Mouse (Mus musculus): ENCODE measurements around the gene Zfp654. TPM values are rescaled to one million over a fixed set of nuclear protein-coding genes. Genes with fewer than 3 reads are reported as not detected.
"Not testable (repeated sequence)": the region's sequence is repeated elsewhere in the genome, so short reads cannot be mapped to it uniquely, and the experiment has no call there.

Zfp654 gene
- polyA plus RNA-seq, 1 experiment from 2014 or later: 5.4 TPM

- no peaks in the 10 kb centered on the region for H3K9me3 ChIP-seq
- H3K27me3 ChIP-seq (ENCODE audit: poor library complexity, severe bottlenecking): no peaks in the 10 kb centered on the region
- H3K36me3 ChIP-seq (replicated peaks): no peaks in the 10 kb centered on the region
- 89% methylated on average over 1 of the region's 1 CpGs for WGBS
- H3K4me3 ChIP-seq: no peak overlapping the region
- 0 out of 2 replicates have a peak, but pooled peaks cover 3% of the 10 kb centered on the region for H3K4me1 ChIP-seq
- no peak for DNase-seq (ENCODE audit: extremely low spot score, low spot score)
- H3K27ac ChIP-seq: no peak overlapping the region
Measured at GRCm38 (mm10) chr16:64875822-64876221, 24.4 kb upstream of the Zfp654 start.

- H3K36me3 ChIP-seq (replicated peaks): no peaks in the 10 kb centered on the region
- no peaks in the 10 kb centered on the region for H3K9me3 ChIP-seq
- H3K4me3 ChIP-seq: no peak overlapping the region
- DNase-seq (ENCODE audit: extremely low spot score, low spot score): no peak
- H3K27me3 ChIP-seq (ENCODE audit: poor library complexity, severe bottlenecking): no peaks in the 10 kb centered on the region
- 0 out of 2 replicates have a peak, but pooled peaks cover 3% of the 10 kb centered on the region for H3K4me1 ChIP-seq
- no peak overlapping the region for H3K27ac ChIP-seq
- WGBS: 93% methylated on average over 10 of the region's 10 CpGs
Measured at GRCm38 (mm10) chr16:64875384-64875783, 23.9 kb upstream of the Zfp654 start.

GRCm38 (mm10) chr16:64873416-64874305 lies 22.2 kb upstream of the Zfp654 start:
- Histone ChIP-seq H3K9me3 (no peaks in the 10 kb centered on the region), H3K4me1 (0 out of 2 replicates have a peak, but pooled peaks cover 3% of the 10 kb centered on the region), H3K36me3 (replicated peaks) (no peaks in the 10 kb centered on the region), H3K27ac (peak overlapping the region; percentile 91), H3K4me3 (peak overlapping the region; percentile 68), H3K27me3 (ENCODE audit: poor library complexity, severe bottlenecking) (no peaks in the 10 kb centered on the region)
- 4% methylated on average over 29 of the region's 29 CpGs for WGBS
- peak; percentile 68 for DNase-seq (ENCODE audit: extremely low spot score, low spot score)

GRCm38 (mm10) chr16:64872841-64873240 lies 21.4 kb upstream of the Zfp654 start:
- 16% methylated on average over 7 of the region's 7 CpGs for WGBS
- Histone ChIP-seq H3K27ac (no peak overlapping the region), H3K4me3 (peak overlapping the region; percentile 68)

GRCm38 (mm10) chr16:64872296-64872695 lies 20.8 kb upstream of the Zfp654 start:
- H3K36me3 ChIP-seq (replicated peaks): no peaks in the 10 kb centered on the region
- 0 out of 2 replicates have a peak, but pooled peaks cover 3% of the 10 kb centered on the region for H3K4me1 ChIP-seq
- H3K9me3 ChIP-seq: no peaks in the 10 kb centered on the region
- DNase-seq (ENCODE audit: extremely low spot score, low spot score): no peak
- no peak overlapping the region for H3K4me3 ChIP-seq
- no peak overlapping the region for H3K27ac ChIP-seq
- 28% methylated on average over 3 of the region's 3 CpGs for WGBS
- H3K27me3 ChIP-seq (ENCODE audit: poor library complexity, severe bottlenecking): no peaks in the 10 kb centered on the region

More at GRCm38 (mm10) chr16:64872841-64873240, 21.4 kb upstream of the Zfp654 start:
- Histone ChIP-seq H3K4me1 (0 out of 2 replicates have a peak, but pooled peaks cover 3% of the 10 kb centered on the region), H3K9me3 (no peaks in the 10 kb centered on the region), H3K36me3 (replicated peaks) (no peaks in the 10 kb centered on the region), H3K27me3 (ENCODE audit: poor library complexity, severe bottlenecking) (no peaks in the 10 kb centered on the region)
- DNase-seq (ENCODE audit: extremely low spot score, low spot score): no peak

GRCm38 (mm10) chr16:64869621-64870020 lies 18.2 kb upstream of the Zfp654 start:
- Histone ChIP-seq H3K4me3 (no peak overlapping the region), H3K27me3 (ENCODE audit: poor library complexity, severe bottlenecking) (no peaks in the 10 kb centered on the region), H3K27ac (no peak overlapping the region), H3K36me3 (replicated peaks) (no peaks in the 10 kb centered on the region), H3K4me1 (0 out of 2 replicates have a peak, but pooled peaks cover 3% of the 10 kb centered on the region), H3K9me3 (no peaks in the 10 kb centered on the region)
- 82% methylated on average over 2 of the region's 2 CpGs for WGBS
- no peak for DNase-seq (ENCODE audit: extremely low spot score, low spot score)

GRCm38 (mm10) chr16:64868613-64869012 lies 17.2 kb upstream of the Zfp654 start:
- H3K27ac ChIP-seq: no peak overlapping the region
- no peaks in the 10 kb centered on the region for H3K27me3 ChIP-seq (ENCODE audit: poor library complexity, severe bottlenecking)
- no peak overlapping the region for H3K4me3 ChIP-seq
- DNase-seq (ENCODE audit: extremely low spot score, low spot score): no peak
- H3K36me3 ChIP-seq (replicated peaks): no peaks in the 10 kb centered on the region
- no peaks in the 10 kb centered on the region for H3K9me3 ChIP-seq
- WGBS: 74% methylated on average over 6 of the region's 6 CpGs
- H3K4me1 ChIP-seq: 0 out of 2 replicates have a peak, but pooled peaks cover 3% of the 10 kb centered on the region

GRCm38 (mm10) chr16:64865841-64866240 lies 14.4 kb upstream of the Zfp654 start:
- not testable (repeated sequence) for H3K9me3 ChIP-seq; DNase-seq (ENCODE audit: extremely low spot score, low spot score); H3K4me1 ChIP-seq; H3K27ac ChIP-seq; H3K27me3 ChIP-seq (ENCODE audit: poor library complexity, severe bottlenecking); H3K36me3 ChIP-seq (replicated peaks); H3K4me3 ChIP-seq
- 89% methylated on average over 8 of the region's 8 CpGs for WGBS

GRCm38 (mm10) chr16:64856946-64857345 lies 5.5 kb upstream of the Zfp654 start:
- H3K27ac ChIP-seq: no peak overlapping the region
- H3K4me3 ChIP-seq: no peak overlapping the region
- peaks cover 17% of the 10 kb centered on the region for H3K4me1 ChIP-seq
- peaks cover 54% of the 10 kb centered on the region for H3K36me3 ChIP-seq (replicated peaks)
- H3K27me3 ChIP-seq (ENCODE audit: poor library complexity, severe bottlenecking): no peaks in the 10 kb centered on the region
- no peak for DNase-seq (ENCODE audit: extremely low spot score, low spot score)
- no peaks in the 10 kb centered on the region for H3K9me3 ChIP-seq
- WGBS: 90% methylated on average over 3 of the region's 3 CpGs

GRCm38 (mm10) chr16:64852891-64853290 lies 1.4 kb upstream of the Zfp654 start:
- H3K4me3 ChIP-seq: peak overlapping the region; percentile 94
- peaks cover 42% of the 10 kb centered on the region for H3K36me3 ChIP-seq (replicated peaks)
- 12% methylated on average over 14 of the region's 14 CpGs for WGBS
- no peak for DNase-seq (ENCODE audit: extremely low spot score, low spot score)
- no peaks in the 10 kb centered on the region for H3K27me3 ChIP-seq (ENCODE audit: poor library complexity, severe bottlenecking)
- H3K27ac ChIP-seq: peak overlapping the region; percentile 97
- peaks cover 32% of the 10 kb centered on the region for H3K4me1 ChIP-seq
- no peaks in the 10 kb centered on the region for H3K9me3 ChIP-seq

GRCm38 (mm10) chr16:64852441-64852871 lies 1.0 kb upstream of the Zfp654 start:
- H3K36me3 ChIP-seq (replicated peaks): peaks cover 38% of the 10 kb centered on the region
- H3K27me3 ChIP-seq (ENCODE audit: poor library complexity, severe bottlenecking): no peaks in the 10 kb centered on the region
- H3K4me3 ChIP-seq: peak overlapping the region; percentile 94
- H3K4me1 ChIP-seq: peaks cover 32% of the 10 kb centered on the region
- H3K27ac ChIP-seq: peak overlapping the region; percentile 97
- DNase-seq (ENCODE audit: extremely low spot score, low spot score): peak; percentile 39
- H3K9me3 ChIP-seq: no peaks in the 10 kb centered on the region
- WGBS: under 1% methylated on average over 53 of the region's 53 CpGs

- no peaks in the 10 kb centered on the region for H3K9me3 ChIP-seq
- peak overlapping the region; percentile 97 for H3K27ac ChIP-seq
- WGBS: under 1% methylated on average over 42 of the region's 45 CpGs
- H3K4me3 ChIP-seq: peak overlapping the region; percentile 94
- no peaks in the 10 kb centered on the region for H3K27me3 ChIP-seq (ENCODE audit: poor library complexity, severe bottlenecking)
- DNase-seq (ENCODE audit: extremely low spot score, low spot score): peak; percentile 61
- H3K36me3 ChIP-seq (replicated peaks): peaks cover 25% of the 10 kb centered on the region
- H3K4me1 ChIP-seq: peaks cover 32% of the 10 kb centered on the region
Measured at GRCm38 (mm10) chr16:64851085-64851562, 328 bp downstream of the Zfp654 start.
